Mouse (Mus musculus): ENCODE data around the gene Myh2.

DNA sequence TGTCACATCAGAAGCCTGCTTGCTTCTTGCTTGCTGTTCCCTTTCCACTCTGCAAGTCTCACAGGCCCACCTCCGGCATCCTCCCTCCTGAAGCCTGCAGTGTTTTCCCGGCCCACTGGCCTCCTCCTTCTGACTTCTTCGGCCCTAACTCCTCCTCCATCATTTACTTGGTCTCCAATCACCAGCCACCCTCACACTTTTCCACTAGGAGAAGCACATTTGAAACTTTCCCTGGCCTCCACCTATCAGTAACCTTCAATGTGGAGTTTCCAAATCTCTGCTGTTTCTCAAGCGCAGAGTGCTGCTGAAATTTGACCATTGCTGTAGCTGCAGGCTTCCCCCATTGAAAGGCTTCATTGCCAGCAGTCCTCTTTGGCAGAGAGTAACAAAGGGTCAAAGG lies 28.8 kb upstream of the Myh2 start:
- no peak for TF ChIP-seq POLR2A (IDR thresholded peaks at IDR 0.05; ENCODE audit: borderline replicate concordance, control insufficient read depth, low read depth, low read length)
- TF ChIP-seq CTCF (IDR thresholded peaks at IDR 0.05; ENCODE audit: control insufficient read depth, insufficient read depth, low read length), result no peak
